Mouse (Mus musculus): ENCODE measurements around the gene Cdc5l. TPM values are rescaled to one million over a fixed set of nuclear protein-coding genes. Genes with fewer than 3 reads are reported as not detected.

The Cdc5l gene
- polyA plus RNA-seq, 1 experiment: 9.8 TPM

DNA sequence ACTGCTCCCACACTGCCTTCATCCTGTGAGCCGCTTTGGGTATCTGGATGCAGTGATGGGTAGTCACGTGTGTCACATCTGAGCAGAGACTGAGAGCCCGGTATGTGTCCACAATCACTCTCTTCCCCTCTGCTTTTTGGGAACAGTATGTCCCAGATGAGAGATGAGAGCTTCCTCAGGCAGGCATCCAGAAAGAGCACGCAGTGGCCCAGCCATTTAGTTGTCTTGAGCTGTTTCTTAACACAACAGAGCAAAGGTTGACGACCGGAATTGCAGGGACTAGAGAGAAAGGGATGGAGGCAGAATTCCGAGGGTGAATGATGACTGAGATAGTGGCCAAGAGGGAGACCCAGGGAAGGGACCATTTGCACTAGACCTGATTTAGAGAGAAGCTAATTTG is 68.7 kb downstream of the Cdc5l start:
- no peak for DNase-seq (ENCODE audit: low read depth)

DNA sequence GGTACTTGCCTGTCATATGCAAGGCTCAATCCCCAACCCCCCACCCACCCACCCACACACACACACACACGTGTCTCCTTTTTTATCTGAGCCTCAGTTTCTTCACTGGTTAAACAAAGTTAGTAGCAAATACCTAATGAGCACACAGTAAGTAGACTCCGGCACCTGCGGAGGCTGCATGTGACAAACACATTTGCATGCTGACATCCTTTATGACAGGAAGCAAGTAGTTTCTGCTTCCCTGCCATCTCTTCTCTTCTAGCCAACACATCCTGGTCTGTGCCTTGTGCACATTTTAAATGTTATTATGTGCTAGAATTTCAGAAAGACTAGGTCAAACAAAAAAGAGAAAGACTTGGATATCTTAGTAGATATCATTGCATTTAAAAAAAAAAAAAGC is 72.6 kb downstream of the Cdc5l start:
- DNase-seq (ENCODE audit: low read depth): no peak

DNA sequence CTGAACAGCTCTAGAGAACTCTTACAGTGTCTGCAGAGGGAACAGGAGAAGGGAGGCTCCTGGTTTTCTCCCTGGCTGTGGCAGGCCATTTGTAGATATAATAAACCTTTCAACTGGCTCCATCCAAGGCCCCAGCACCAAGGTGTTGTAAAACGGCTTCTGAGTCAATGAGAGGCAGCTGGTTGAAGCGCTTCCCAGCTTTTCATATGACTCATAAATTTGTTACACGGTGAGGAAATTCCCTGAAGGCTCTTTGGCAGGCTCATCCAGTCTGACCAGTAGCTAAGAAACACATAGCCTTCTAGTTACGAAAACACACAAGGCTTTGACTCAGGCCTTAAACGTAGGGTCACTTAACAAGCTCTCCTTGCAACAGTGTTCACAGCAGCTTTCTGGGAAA is 74.1 kb downstream of the Cdc5l start:
- peak; percentile 93 for DNase-seq (ENCODE audit: low read depth)

DNA sequence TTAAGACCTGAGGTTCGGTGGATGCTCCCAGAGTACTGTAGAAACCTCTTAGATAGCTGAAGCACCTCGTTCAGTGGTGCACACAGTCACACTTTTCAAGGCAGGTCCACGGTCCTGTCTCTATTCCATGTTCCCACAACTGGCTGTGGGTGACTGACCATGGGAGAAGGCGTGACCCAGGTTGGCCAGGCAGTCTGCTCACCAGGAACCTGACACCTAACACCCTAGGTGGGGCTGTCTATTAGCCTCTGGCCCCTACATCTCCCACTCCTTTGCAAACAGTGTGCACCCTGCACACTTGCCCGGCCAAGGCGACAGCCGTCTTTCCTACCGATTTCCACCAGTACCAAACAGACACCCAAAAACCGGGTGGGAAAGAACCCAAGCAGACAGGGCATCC is 77.1 kb downstream of the Cdc5l start:
- no peak for DNase-seq (ENCODE audit: low read depth)

DNA sequence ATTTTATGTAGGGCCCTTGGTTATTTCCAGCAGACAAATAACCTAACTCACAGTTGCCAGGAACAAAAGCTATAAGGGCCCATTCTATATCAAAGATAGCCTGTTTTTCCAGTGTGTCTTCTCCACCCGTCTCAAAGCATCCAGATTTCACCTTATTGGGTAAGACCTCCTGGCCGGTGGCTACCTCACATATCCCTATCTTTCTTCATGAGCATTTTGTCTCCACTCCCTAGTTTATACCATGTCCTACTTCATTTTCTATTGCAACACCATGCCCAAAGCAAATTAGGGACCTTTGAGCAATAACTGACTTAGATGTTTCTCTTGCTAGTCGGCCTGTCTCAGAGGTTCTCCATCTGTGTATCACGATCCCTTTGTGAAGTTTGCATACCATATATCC is 85.6 kb downstream of the Cdc5l start:
- DNase-seq (ENCODE audit: low read depth): peak; percentile 85

Other genes starting within 250 kb of the Cdc5l start
- gene Spats1, start 41.7 kb upstream of the Cdc5l start, polyA plus RNA-seq (2012; rRNA removed): 0.19 and 0.35 TPM in 2 replicates
- 9.7 and 9.8 TPM in 2 replicates for gene Aars2, start 73.1 kb upstream of the Cdc5l start, polyA plus RNA-seq (2012; rRNA removed)
- 1.8 and 4.0 TPM in 2 replicates for gene Tcte1, start 89.7 kb upstream of the Cdc5l start, polyA plus RNA-seq (2012; rRNA removed)
- 1.0 and 1.6 TPM in 2 replicates for gene Tmem151b, start 115.9 kb upstream of the Cdc5l start, polyA plus RNA-seq (2012; rRNA removed)
- gene Nfkbie, start 122.0 kb upstream of the Cdc5l start, polyA plus RNA-seq (2012; rRNA removed): 5.0 and 6.1 TPM in 2 replicates
- gene Slc35b2, start 130.1 kb upstream of the Cdc5l start, polyA plus RNA-seq (2012; rRNA removed): 105 and 110 TPM in 2 replicates
- 514 and 597 TPM in 2 replicates for gene Hsp90ab1, start 139.5 kb upstream of the Cdc5l start, polyA plus RNA-seq (2012; rRNA removed)
- 99.1 and 102 TPM in 2 replicates for gene Slc29a1, start 165.9 kb upstream of the Cdc5l start, polyA plus RNA-seq (2012; rRNA removed)
- gene Mymx, start 168.4 kb upstream of the Cdc5l start, polyA plus RNA-seq (2012; rRNA removed): not detected in 2 replicates
- 0.15 and 0.36 TPM in 2 replicates for gene Capn11, start 225.6 kb upstream of the Cdc5l start, polyA plus RNA-seq (2012; rRNA removed)

Data from gonadal fat pad, adult 2 months (tissue).